Mouse (Mus musculus) small intestine, adult 2 months (tissue): Measurements from ENCODE around the gene Tlk1.

Experiments
- CTCF ChIP-seq: fragments of 200-500 bp; IDR thresholded peaks from 2 replicates; pipeline ENCODE4 v1.5.1; 2012; ENCODE audit warnings: low read depth, mild to moderate bottlenecking, control low read depth, inconsistent platforms, low read length, moderate library complexity, mixed read lengths; ENCODE audit not compliant: insufficient replicate concordance, insufficient read length; ENCODE audit errors: extremely low read depth
- POLR2A ChIP-seq: fragments of 200-500 bp; IDR thresholded peaks from 2 replicates; pipeline ENCODE4 v1.6.1; 2012; ENCODE audit warnings: low read depth, mild to moderate bottlenecking, control low read depth, inconsistent platforms, low read length, moderate library complexity

DNA sequence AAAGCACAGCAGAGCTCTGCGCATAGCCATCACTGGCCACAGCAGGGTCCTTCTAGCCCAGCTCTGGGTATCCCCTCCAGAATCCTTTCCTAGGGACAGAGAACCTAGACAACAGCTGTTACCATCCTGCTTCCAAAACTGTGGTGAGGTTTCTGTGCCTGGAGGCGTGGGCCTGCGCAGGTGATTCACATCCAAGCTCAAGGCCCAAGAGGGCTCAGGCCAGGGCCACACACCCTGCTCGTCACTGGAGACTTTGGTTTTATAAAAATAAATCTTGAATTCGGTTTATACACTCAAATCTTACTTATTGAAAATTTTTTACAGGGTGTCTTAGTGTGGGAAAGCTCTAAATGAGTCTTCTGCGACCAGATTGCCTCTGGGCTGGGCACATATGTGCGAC is 115.3 kb downstream of the Tlk1 start:
- TF ChIP-seq CTCF (no peak), POLR2A (no peak)
